Mouse (Mus musculus) ES-Bruce4 (cell line): ENCODE results near the gene Il17re. TPM values are rescaled to one million over a fixed set of nuclear protein-coding genes. Genes with fewer than 3 reads are reported as not detected.

Experiments used
- H3K27ac ChIP-seq: 2 replicates; pipeline ENCODE4 v1.5.1; 2012; ENCODE audit warnings: low read length, inconsistent platforms; ENCODE audit not compliant: insufficient read depth
- H3K27me3 ChIP-seq: 2 replicates; pipeline ENCODE4 v1.6.1; 2012; ENCODE audit warnings: mild to moderate bottlenecking, low read length, inconsistent platforms; ENCODE audit not compliant: control insufficient read depth, poor library complexity, insufficient read depth, severe bottlenecking
- H3K36me3 ChIP-seq: 2 replicates; pipeline ENCODE4 v1.6.1; 2012; ENCODE audit warnings: inconsistent platforms, mild to moderate bottlenecking, low read length, moderate library complexity; ENCODE audit not compliant: control insufficient read depth, poor library complexity, insufficient read depth, severe bottlenecking
- H3K4me1 ChIP-seq: one replicate; pipeline ENCODE4 v1.8.1; 2011; ENCODE audit warnings: low read length; ENCODE audit not compliant: control insufficient read depth, insufficient read depth
- H3K4me3 ChIP-seq: 2 replicates; pipeline ENCODE4 v1.5.1; 2011; ENCODE audit warnings: low read depth, mild to moderate bottlenecking, low read length
- H3K9ac ChIP-seq: 2 replicates; pipeline ENCODE4 v1.6.1; 2012; ENCODE audit warnings: low read depth, mild to moderate bottlenecking, inconsistent platforms; ENCODE audit not compliant: poor library complexity, severe bottlenecking
- H3K9me3 ChIP-seq: replicated peaks from 2 replicates; pipeline ENCODE4 v1.6.1; 2012; ENCODE audit warnings: mild to moderate bottlenecking, low read length, inconsistent platforms; ENCODE audit not compliant: control insufficient read depth, poor library complexity, insufficient read depth, severe bottlenecking
- CTCF ChIP-seq: IDR thresholded peaks from one replicate; pipeline ENCODE4 v1.8.1; 2011; ENCODE audit warnings: low read depth, low read length
- EP300 ChIP-seq: IDR thresholded peaks from 2 replicates; pipeline ENCODE4 v1.6.1; 2011; ENCODE audit warnings: low read depth, low read length; ENCODE audit not compliant: insufficient read depth
- POLR2A ChIP-seq: IDR thresholded peaks from one replicate; pipeline ENCODE4 v1.8.1; 2011; ENCODE audit warnings: low read length; ENCODE audit not compliant: insufficient read depth
- polyA plus RNA-seq: library from polyadenylated mRNA; stranded (reverse); fragments of >200 nt; gene quantifications from 2 replicates; pipeline ENCODE4 v1.2.4, GENCODE M21; 2011; ENCODE audit warnings: low read depth; ENCODE audit not compliant: missing spikeins, insufficient read depth, insufficient read length

The Il17re gene
- polyA plus RNA-seq, result 3.1 and 4.9 TPM in 2 replicates

GRCm38 (mm10) chr6:113457952-113458534 is at the start of gene Il17re:
Gene Il17re (plus strand): TSS chr6:113458484.
- no peaks in the 10 kb centered on the region for H3K4me1 ChIP-seq
- no peaks in the 10 kb centered on the region for H3K27me3 ChIP-seq
- peak within 1 kb of the TSS; percentile 10 for H3K4me3 ChIP-seq
- no peaks in the 10 kb centered on the region for H3K36me3 ChIP-seq
- no peak for TF ChIP-seq POLR2A
- no peak for TF ChIP-seq EP300
- TF ChIP-seq CTCF, result no peak
- no peak within 1 kb of the TSS for H3K9ac ChIP-seq
- no peaks in the 10 kb centered on the region for H3K9me3 ChIP-seq
- no peak within 1 kb of the TSS for H3K27ac ChIP-seq

- Histone ChIP-seq H3K27ac (0 out of 2 replicates have a peak overlapping the region, but pooled peaks have one; percentile 14), H3K27me3 (no peaks in the 10 kb centered on the region), H3K9me3 (no peaks in the 10 kb centered on the region), H3K4me1 (peaks cover 2% of the 10 kb centered on the region), H3K36me3 (no peaks in the 10 kb centered on the region), H3K9ac (no peak overlapping the region), H3K4me3 (no peak overlapping the region)
- no peak for TF ChIP-seq EP300
- TF ChIP-seq POLR2A, result no peak
- no peak for TF ChIP-seq CTCF
Measured at GRCm38 (mm10) chr6:113410001-113410400, 48.3 kb upstream of the Il17re start.

- Histone ChIP-seq H3K27ac (no peak overlapping the region), H3K4me1 (peaks cover 2% of the 10 kb centered on the region), H3K4me3 (no peak overlapping the region), H3K36me3 (no peaks in the 10 kb centered on the region), H3K27me3 (no peaks in the 10 kb centered on the region), H3K9ac (no peak overlapping the region), H3K9me3 (no peaks in the 10 kb centered on the region)
- TF ChIP-seq EP300 (no peak), CTCF (no peak), POLR2A (no peak)
Measured at GRCm38 (mm10) chr6:113416416-113416815, 41.9 kb upstream of the Il17re start.

- no peaks in the 10 kb centered on the region for H3K36me3 ChIP-seq
- H3K4me3 ChIP-seq, result peak overlapping the region; percentile 83
- no peaks in the 10 kb centered on the region for H3K4me1 ChIP-seq
- TF ChIP-seq POLR2A (no peak), EP300 (no peak), CTCF (no peak)
- H3K9ac ChIP-seq, result peak overlapping the region; percentile 71
- no peaks in the 10 kb centered on the region for H3K9me3 ChIP-seq
- H3K27me3 ChIP-seq, result no peaks in the 10 kb centered on the region
- no peak overlapping the region for H3K27ac ChIP-seq
Measured at GRCm38 (mm10) chr6:113418441-113419198, 39.7 kb upstream of the Il17re start.

GRCm38 (mm10) chr6:113419199-113419587 is 39.1 kb upstream of the Il17re start, which contains the start of gene Rpusd3:
Gene Rpusd3 (minus strand): TSS chr6:113419340.
- Histone ChIP-seq H3K4me3 (peak within 1 kb of the TSS; percentile 83), H3K9ac (peak within 1 kb of the TSS; percentile 71), H3K36me3 (no peaks in the 10 kb centered on the region), H3K27me3 (no peaks in the 10 kb centered on the region), H3K4me1 (no peaks in the 10 kb centered on the region), H3K27ac (peak within 1 kb of the TSS; percentile 44), H3K9me3 (no peaks in the 10 kb centered on the region)
- TF ChIP-seq CTCF, result no peak
- no peak for TF ChIP-seq EP300
- TF ChIP-seq POLR2A, result peak; percentile 86

GRCm38 (mm10) chr6:113423000-113423399 is 35.3 kb upstream of the Il17re start:
- Histone ChIP-seq H3K27me3 (no peaks in the 10 kb centered on the region), H3K9me3 (no peaks in the 10 kb centered on the region), H3K4me3 (no peak overlapping the region), H3K9ac (no peak overlapping the region), H3K36me3 (no peaks in the 10 kb centered on the region), H3K4me1 (no peaks in the 10 kb centered on the region), H3K27ac (no peak overlapping the region)
- no peak for TF ChIP-seq POLR2A
- TF ChIP-seq CTCF, result no peak
- TF ChIP-seq EP300, result no peak
